Mouse (Mus musculus) activated CD4-positive, CD25-positive, alpha-beta regulatory T cell, adult 4 months (primary cell): ENCODE data around the gene Runx3. TPM values are rescaled to one million over a fixed set of nuclear protein-coding genes. Genes with fewer than 3 reads are reported as not detected.

Source experiments
- ATAC-seq: one replicate; pipeline ENCODE4 v1.8.0; 2017
- polyA plus RNA-seq, 2 experiments: library from polyadenylated mRNA; unstranded; fragments of 100-300 nt; shearing (Covaris generic); gene quantifications; one replicate each; pipeline ENCODE4 v1.2.1; 2017

Gene Runx3
- polyA plus RNA-seq, 2 experiments from 2014 or later, result 12.8 to 17.6 TPM

- ATAC-seq, result no peak
These were observed 30.9 kb downstream of the Runx3 start for GRCm38 (mm10) chr4:135151111-135151987.

- peak; percentile 57 for ATAC-seq
These were observed 31.6 kb downstream of the Runx3 start for GRCm38 (mm10) chr4:135151988-135152594.

- ATAC-seq, result no peak
These were observed 32.4 kb downstream of the Runx3 start for GRCm38 (mm10) chr4:135152834-135153259.

GRCm38 (mm10) chr4:135153260-135154088 lies 33.0 kb downstream of the Runx3 start:
- no peak for ATAC-seq

GRCm38 (mm10) chr4:135154089-135154949 lies 33.9 kb downstream of the Runx3 start:
- no peak for ATAC-seq

- ATAC-seq, result no peak
These were observed 34.8 kb downstream of the Runx3 start for GRCm38 (mm10) chr4:135155106-135155800.

- ATAC-seq, result no peak
These were observed 35.5 kb downstream of the Runx3 start for GRCm38 (mm10) chr4:135155805-135156469.

- no peak for ATAC-seq
These were observed 36.1 kb downstream of the Runx3 start for GRCm38 (mm10) chr4:135156531-135156930.

- ATAC-seq, result peak; percentile 54
These were observed 36.9 kb downstream of the Runx3 start for GRCm38 (mm10) chr4:135157329-135157728.

- peak; percentile 33 for ATAC-seq
These were observed 38.4 kb downstream of the Runx3 start for GRCm38 (mm10) chr4:135158724-135159409.

- ATAC-seq, result no peak
These were observed 39.2 kb downstream of the Runx3 start for GRCm38 (mm10) chr4:135159663-135160062.

- no peak for ATAC-seq
These were observed 39.7 kb downstream of the Runx3 start for GRCm38 (mm10) chr4:135160168-135160567.

- ATAC-seq, result no peak
These were observed 41.0 kb downstream of the Runx3 start for GRCm38 (mm10) chr4:135161441-135161840.

- ATAC-seq, result no peak
These were observed 45.3 kb downstream of the Runx3 start for GRCm38 (mm10) chr4:135165761-135166160.

GRCm38 (mm10) chr4:135166413-135167225 lies 46.2 kb downstream of the Runx3 start:
- ATAC-seq, result no peak

GRCm38 (mm10) chr4:135167816-135168527 lies 47.5 kb downstream of the Runx3 start:
- no peak for ATAC-seq

GRCm38 (mm10) chr4:135169096-135169495 lies 48.6 kb downstream of the Runx3 start:
- peak; percentile 49 for ATAC-seq

GRCm38 (mm10) chr4:135169501-135169900 lies 49.0 kb downstream of the Runx3 start:
- ATAC-seq, result no peak
